Mouse (Mus musculus): ENCODE results near the gene Eif2ak3. TPM values are rescaled to one million over a fixed set of nuclear protein-coding genes. Genes with fewer than 3 reads are reported as not detected.

The Eif2ak3 gene
- total and polyA plus RNA-seq, 2 experiments from 2014 or later = 8.3 to 22.3 TPM

DNA sequence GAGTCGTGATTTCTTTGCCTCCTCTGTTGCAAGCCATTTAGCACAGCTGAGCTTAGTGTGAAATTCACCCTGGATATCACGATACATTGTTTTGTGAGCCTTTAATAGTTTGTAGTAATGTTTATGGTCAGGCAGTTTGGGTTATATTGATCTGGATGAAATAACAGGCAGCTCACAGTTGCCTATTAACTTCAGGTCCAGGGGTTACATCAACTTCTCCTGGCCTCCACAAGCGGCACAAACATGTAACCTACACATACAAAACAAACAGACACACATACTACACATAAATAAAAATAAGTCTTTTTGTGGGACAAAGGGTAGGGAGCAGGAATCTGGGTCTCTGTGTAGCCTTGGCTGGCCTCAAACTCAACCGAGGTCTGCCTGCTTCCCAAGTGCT, 9.1 kb downstream of the Eif2ak3 start:
- TF ChIP-seq CTCF (IDR thresholded peaks at IDR 0.05; ENCODE audit: low read depth) = no peak
- WGBS = 79% methylated on average over 4 of the region's 4 CpGs

DNA sequence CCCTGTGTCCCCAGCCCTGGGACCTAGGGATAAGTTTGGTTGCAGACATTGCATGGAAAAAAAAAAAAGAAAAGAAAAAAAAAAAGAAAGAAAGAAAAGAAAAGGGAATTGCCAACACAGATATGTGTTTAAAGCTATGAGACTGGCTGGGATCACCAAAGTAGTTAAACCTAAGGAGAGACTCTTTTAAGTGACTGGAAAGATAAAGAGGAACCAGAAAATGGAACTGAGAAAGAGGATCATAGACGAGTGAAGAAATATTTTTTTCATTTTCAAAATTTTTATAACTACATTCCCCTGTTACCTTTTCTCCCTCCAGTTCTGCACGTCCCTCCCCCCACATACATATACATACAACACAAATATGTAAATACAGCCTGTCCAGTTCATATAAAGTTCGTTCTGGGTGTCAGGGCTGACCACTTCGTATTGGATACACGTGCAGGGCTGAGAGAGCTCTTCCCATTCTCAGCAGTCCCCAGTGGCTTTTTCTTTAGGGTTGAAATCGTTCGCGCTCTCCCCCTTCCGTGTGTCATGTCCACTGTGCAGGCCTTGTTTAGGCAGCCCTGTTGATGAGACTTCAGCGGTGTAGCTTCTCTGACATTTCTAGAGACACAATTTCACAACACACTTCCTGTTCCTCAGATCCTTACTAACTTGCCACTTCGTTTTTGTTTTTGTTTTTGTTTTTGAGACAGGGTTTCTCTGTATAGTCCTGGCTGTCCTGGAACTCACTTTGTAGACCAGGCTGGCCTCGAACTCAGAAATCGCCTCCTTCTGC, 11.4 kb downstream of the Eif2ak3 start:
- no peak for TF ChIP-seq CTCF (IDR thresholded peaks at IDR 0.05; ENCODE audit: low read depth)
- no peak overlapping the region for H3K9ac ChIP-seq
- peaks cover 8% of the 10 kb centered on the region for H3K36me3 ChIP-seq (ENCODE audit: insufficient read depth)
- H3K27me3 ChIP-seq (ENCODE audit: insufficient read depth, low read length) = no peaks in the 10 kb centered on the region
- DNase-seq (no peak), ATAC-seq (no peak)
- no peak overlapping the region for H3K4me3 ChIP-seq (ENCODE audit: low read depth, low read length)
- no peak overlapping the region for H3K4me2 ChIP-seq (ENCODE audit: low read depth)
- no peak overlapping the region for H3K27ac ChIP-seq (ENCODE audit: low read depth, low read length)
- 92% methylated on average over 13 of the region's 13 CpGs for WGBS
- no peaks in the 10 kb centered on the region for H3K9me3 ChIP-seq (ENCODE audit: low read length)
- H3K4me1 ChIP-seq (ENCODE audit: insufficient read depth) = no peaks in the 10 kb centered on the region

More for the DNA sequence above, 9.1 kb downstream of the Eif2ak3 start:
- DNase-seq (no peak), ATAC-seq (no peak)
- Histone ChIP-seq H3K4me3 (ENCODE audit: low read depth, low read length) (no peak overlapping the region), H3K27me3 (ENCODE audit: insufficient read depth, low read length) (no peaks in the 10 kb centered on the region), H3K36me3 (ENCODE audit: insufficient read depth) (no peaks in the 10 kb centered on the region), H3K4me1 (ENCODE audit: insufficient read depth) (no peaks in the 10 kb centered on the region), H3K4me2 (ENCODE audit: low read depth) (no peak overlapping the region), H3K9me3 (ENCODE audit: low read length) (no peaks in the 10 kb centered on the region), H3K9ac (no peak overlapping the region), H3K27ac (ENCODE audit: low read depth, low read length) (no peak overlapping the region)

DNA sequence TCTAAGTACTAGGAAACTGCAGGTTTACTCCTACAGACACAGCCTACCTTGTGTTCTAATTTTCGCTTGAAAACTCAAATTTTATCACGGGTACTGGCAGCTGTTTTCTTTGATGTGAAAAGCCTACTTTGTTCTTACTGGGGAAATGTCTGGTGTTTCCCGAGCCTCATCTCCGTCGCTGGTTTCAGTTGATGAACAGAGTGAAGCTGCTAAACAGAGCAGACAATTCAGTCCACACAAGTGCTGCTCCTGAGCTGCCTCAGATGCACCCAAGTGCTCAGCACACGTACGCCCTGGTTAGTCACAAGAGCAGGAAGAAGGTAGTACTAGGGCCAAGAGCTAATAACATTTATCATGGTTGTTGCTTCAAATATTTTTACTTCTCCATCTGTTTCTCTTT, 18.4 kb downstream of the Eif2ak3 start:
- H3K27ac ChIP-seq (ENCODE audit: low read depth, low read length) = no peak overlapping the region
- H3K4me1 ChIP-seq (ENCODE audit: insufficient read depth) = no peaks in the 10 kb centered on the region
- H3K4me3 ChIP-seq (ENCODE audit: low read depth, low read length) = no peak overlapping the region
- WGBS = 86% methylated on average over 7 of the region's 7 CpGs
- no peak for TF ChIP-seq CTCF (IDR thresholded peaks at IDR 0.05; ENCODE audit: low read depth)
- DNase-seq (no peak), ATAC-seq (no peak)
- peaks cover 8% of the 10 kb centered on the region for H3K36me3 ChIP-seq (ENCODE audit: insufficient read depth)
- H3K9me3 ChIP-seq (ENCODE audit: low read length) = no peaks in the 10 kb centered on the region
- H3K9ac ChIP-seq = no peak overlapping the region
- no peak overlapping the region for H3K4me2 ChIP-seq (ENCODE audit: low read depth)
- H3K27me3 ChIP-seq (ENCODE audit: insufficient read depth, low read length) = no peaks in the 10 kb centered on the region

DNA sequence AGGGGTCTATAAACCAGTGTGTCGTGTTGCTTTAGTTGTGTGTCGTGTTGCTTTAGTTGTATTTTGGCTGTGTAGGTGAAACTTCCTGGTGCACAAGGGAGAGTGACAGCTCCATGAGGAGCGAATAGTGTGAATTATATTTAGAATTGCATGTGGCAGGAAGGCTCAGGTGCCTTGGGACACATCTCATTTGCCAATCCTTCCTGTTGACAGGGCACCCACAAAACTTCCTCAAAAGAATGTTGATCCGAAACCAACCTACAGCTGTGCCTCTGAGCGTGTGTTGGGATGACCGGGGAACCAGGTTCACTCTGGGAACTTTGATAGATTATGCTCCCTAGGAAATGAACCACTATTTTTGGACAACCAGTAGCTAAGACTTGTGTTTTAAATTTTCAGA, 20.0 kb downstream of the Eif2ak3 start:
- DNase-seq (no peak), ATAC-seq (no peak)
- no peak overlapping the region for H3K4me3 ChIP-seq (ENCODE audit: low read depth, low read length)
- no peaks in the 10 kb centered on the region for H3K4me1 ChIP-seq (ENCODE audit: insufficient read depth)
- no peak overlapping the region for H3K4me2 ChIP-seq (ENCODE audit: low read depth)
- no peaks in the 10 kb centered on the region for H3K27me3 ChIP-seq (ENCODE audit: insufficient read depth, low read length)
- H3K36me3 ChIP-seq (ENCODE audit: insufficient read depth) = peaks cover 4% of the 10 kb centered on the region
- H3K9ac ChIP-seq = no peak overlapping the region
- H3K9me3 ChIP-seq (ENCODE audit: low read length) = no peaks in the 10 kb centered on the region
- WGBS = 93% methylated on average over 6 of the region's 6 CpGs
- TF ChIP-seq CTCF (IDR thresholded peaks at IDR 0.05; ENCODE audit: low read depth) = no peak
- H3K27ac ChIP-seq (ENCODE audit: low read depth, low read length) = no peak overlapping the region

DNA sequence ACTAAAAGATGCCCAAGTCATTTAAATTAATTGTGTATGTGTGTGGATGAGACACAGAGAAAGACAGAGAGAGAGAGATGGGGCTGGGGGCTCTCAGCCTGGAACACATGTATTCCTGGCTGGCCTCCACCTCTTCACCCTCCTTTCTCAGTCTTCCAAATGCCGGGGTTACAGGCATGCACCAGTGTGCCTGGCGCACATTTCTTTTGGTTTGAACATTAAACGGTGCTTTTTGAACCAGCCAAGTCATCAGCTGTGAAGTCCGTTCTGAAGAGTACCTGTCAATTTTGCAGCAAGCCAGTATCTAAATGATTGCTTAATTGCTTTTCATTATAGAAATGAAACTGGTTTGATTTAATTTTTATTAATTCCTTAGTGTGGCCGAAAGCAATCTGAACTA, 22.4 kb downstream of the Eif2ak3 start:
- no peak for DNase-seq
- Histone ChIP-seq H3K36me3 (ENCODE audit: insufficient read depth) (no peaks in the 10 kb centered on the region), H3K9ac (no peak overlapping the region), H3K4me3 (ENCODE audit: low read depth, low read length) (no peak overlapping the region), H3K9me3 (ENCODE audit: low read length) (no peaks in the 10 kb centered on the region), H3K4me2 (ENCODE audit: low read depth) (no peak overlapping the region), H3K4me1 (ENCODE audit: insufficient read depth) (no peaks in the 10 kb centered on the region), H3K27ac (ENCODE audit: low read depth, low read length) (no peak overlapping the region), H3K27me3 (ENCODE audit: insufficient read depth, low read length) (no peaks in the 10 kb centered on the region)
- no peak for ATAC-seq
- TF ChIP-seq CTCF (IDR thresholded peaks at IDR 0.05; ENCODE audit: low read depth) = no peak
- 32% methylated on average over 5 of the region's 5 CpGs for WGBS

DNA sequence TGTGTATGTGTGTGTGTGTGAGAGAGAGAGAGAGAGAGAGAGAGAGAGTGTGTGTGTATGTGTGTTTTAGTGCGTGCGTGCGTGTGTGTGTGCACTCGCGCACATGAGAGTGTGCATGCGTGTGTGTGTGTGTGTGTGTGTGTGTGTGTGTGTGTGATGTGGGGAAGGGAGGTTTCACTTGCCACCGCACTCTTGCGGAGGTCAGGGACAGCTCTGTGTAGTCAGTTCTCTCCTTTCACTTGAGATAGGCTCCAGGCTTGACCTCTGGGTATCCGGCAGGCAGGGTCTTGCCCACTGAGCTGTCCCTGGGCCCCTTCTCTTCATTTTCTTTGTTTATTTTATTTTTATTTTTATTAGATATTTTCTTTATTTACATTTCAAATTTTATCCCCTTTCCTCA, 23.0 kb downstream of the Eif2ak3 start:
- Histone ChIP-seq H3K4me1 (ENCODE audit: insufficient read depth) (no peaks in the 10 kb centered on the region), H3K27ac (ENCODE audit: low read depth, low read length) (no peak overlapping the region), H3K4me2 (ENCODE audit: low read depth) (no peak overlapping the region), H3K36me3 (ENCODE audit: insufficient read depth) (no peaks in the 10 kb centered on the region), H3K27me3 (ENCODE audit: insufficient read depth, low read length) (no peaks in the 10 kb centered on the region), H3K4me3 (ENCODE audit: low read depth, low read length) (no peak overlapping the region), H3K9me3 (ENCODE audit: low read length) (no peaks in the 10 kb centered on the region), H3K9ac (no peak overlapping the region)
- DNase-seq (no peak), ATAC-seq (no peak)
- no peak for TF ChIP-seq CTCF (IDR thresholded peaks at IDR 0.05; ENCODE audit: low read depth)
- 94% methylated on average over 9 of the region's 9 CpGs for WGBS

- no peaks in the 10 kb centered on the region for H3K36me3 ChIP-seq (ENCODE audit: insufficient read depth)
- peak; percentile 2 for DNase-seq
- peak; percentile 39; the same call in 1 of the 2 replicates for ATAC-seq
- H3K27me3 ChIP-seq (ENCODE audit: insufficient read depth, low read length) = no peaks in the 10 kb centered on the region
- H3K4me3 ChIP-seq (ENCODE audit: low read depth, low read length) = no peak overlapping the region
- WGBS = 59% methylated on average over 14 of the region's 14 CpGs
- H3K9ac ChIP-seq = 0 out of 2 replicates have a peak overlapping the region, but pooled peaks have one; percentile 2
- peak overlapping the region; percentile 20 for H3K4me2 ChIP-seq (ENCODE audit: low read depth)
- H3K4me1 ChIP-seq (ENCODE audit: insufficient read depth) = no peaks in the 10 kb centered on the region
- no peak for TF ChIP-seq CTCF (IDR thresholded peaks at IDR 0.05; ENCODE audit: low read depth)
- no peaks in the 10 kb centered on the region for H3K9me3 ChIP-seq (ENCODE audit: low read length)
- peak overlapping the region; percentile 21; the same call in 1 of the 2 replicates for H3K27ac ChIP-seq (ENCODE audit: low read depth, low read length)
These were observed 27.2 kb downstream of the Eif2ak3 start for GRCm38 (mm10) chr6:70871511-70871980.
